15 mouse cellular contexts compared by ENCODE assay signal in the genomic region with DNA sequence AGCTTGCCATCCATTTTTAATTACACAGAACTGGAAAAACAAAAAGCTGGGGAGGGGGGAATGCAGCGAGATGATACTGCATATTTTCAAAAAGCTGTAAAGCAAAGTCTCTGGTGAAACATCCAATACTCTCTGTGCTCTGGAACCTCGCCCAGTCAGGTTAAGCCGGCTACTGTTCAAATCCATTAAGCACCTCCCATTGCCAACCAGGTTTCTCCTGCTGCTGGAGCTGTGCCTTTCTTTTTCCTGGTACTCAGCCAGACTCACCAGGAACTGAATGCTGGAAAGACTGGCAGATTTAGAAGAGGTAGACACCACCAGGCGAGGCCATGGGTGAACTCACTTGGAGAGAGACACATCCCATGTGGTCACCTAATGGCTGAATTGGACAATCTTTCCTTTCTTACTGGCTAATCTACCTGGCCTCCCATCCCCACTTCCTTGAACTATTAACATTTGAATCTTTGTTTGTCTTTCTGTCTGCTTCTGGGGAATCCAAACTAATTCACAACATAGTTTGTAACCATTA.
DNase-seq lines count a peak whose midpoint lies in the region; ATAC-seq and TF ChIP-seq lines count a peak whose summit lies in the region.
"Had no signal": no experiment of that assay in that cellular context is flagged by ENCODE, and none has a peak within 500 bp of the region (broad histone marks: within the 10 kb centered on the region; RNA-seq: fewer than 3 reads in every experiment).

No protein-coding gene starts in this region.

- H3K27ac ChIP-seq in gastrocnemius, adult 2 months: no peak overlapping the region
- no peak overlapping the region for H3K27ac ChIP-seq in midbrain, postnatal 0 days (ENCODE audit: low read depth, low read length)
- H3K27ac ChIP-seq in midbrain, embryonic 11.5 days (ENCODE audit: low read depth, low read length): no peak overlapping the region
- H3K27ac ChIP-seq: heart, embryonic 15.5 days; hindbrain, embryonic 14.5 days; layer of hippocampus, adult 2 months; liver, embryonic 14.5 days had no signal

- no peak overlapping the region for H3K4me3 ChIP-seq in gastrocnemius, adult 2 months
- H3K4me3 ChIP-seq in midbrain, postnatal 0 days (ENCODE audit: low read depth, low read length): no peak overlapping the region
- H3K4me3 ChIP-seq in midbrain, embryonic 11.5 days (ENCODE audit: low read depth, low read length): no peak overlapping the region
- H3K4me3 ChIP-seq: heart, embryonic 15.5 days; layer of hippocampus, adult 2 months had no signal

- H3K9me3 ChIP-seq in midbrain, postnatal 0 days (ENCODE audit: low read length): no peaks in the 10 kb centered on the region
- H3K9me3 ChIP-seq in midbrain, embryonic 11.5 days (ENCODE audit: control insufficient read depth, low read length): no peaks in the 10 kb centered on the region
- H3K9me3 ChIP-seq: heart, embryonic 15.5 days had no signal

- H3K9ac ChIP-seq in midbrain, postnatal 0 days (replicated peaks; ENCODE audit: low read length, poor library complexity, severe bottlenecking): no peak overlapping the region
- H3K9ac ChIP-seq in midbrain, embryonic 11.5 days (ENCODE audit: low read length): no peak overlapping the region
- H3K9ac ChIP-seq: heart, embryonic 15.5 days; hindbrain, embryonic 14.5 days; liver, embryonic 14.5 days had no signal

- 68% methylated on average over 4 of the region's 4 CpGs for WGBS in midbrain, postnatal 0 days
- WGBS in midbrain, embryonic 11.5 days: 75% methylated on average over 4 of the region's 4 CpGs

- DNase-seq in gastrocnemius, postnatal 10 days: peak; percentile 2
- no peak for DNase-seq in gastrocnemius, adult 2 months
- DNase-seq in midbrain, postnatal 0 days (ENCODE audit: low spot score): peak; percentile 39
- no peak for DNase-seq in midbrain, embryonic 11.5 days (ENCODE audit: low spot score, missing footprints)
- DNase-seq in cerebellum, adult 9-11 months: peak; percentile 91
- peak; percentile 0 to 1 for DNase-seq in kidney, postnatal 4 days
- no peak for DNase-seq in adipocyte (ENCODE audit: low spot score)
- DNase-seq in adrenal gland, postnatal 4 days (ENCODE audit: low spot score in 2 of 2): no peak
- DNase-seq: B cell, adult 2 months; gastrocnemius, postnatal 25 days; lung, postnatal 4 days had no signal

- intact Hi-C loops in gastrocnemius, adult 2 months (cut with DNase I): no loop called here

- no peaks in the 10 kb centered on the region for H3K27me3 ChIP-seq in midbrain, postnatal 0 days (ENCODE audit: insufficient read depth, low read length)
- no peaks in the 10 kb centered on the region for H3K27me3 ChIP-seq in midbrain, embryonic 11.5 days (ENCODE audit: control insufficient read depth, insufficient read depth, low read length)
- H3K27me3 ChIP-seq: heart, embryonic 15.5 days had no signal

- H3K4me1 ChIP-seq in midbrain, postnatal 0 days (ENCODE audit: insufficient read depth, low read length): no peaks in the 10 kb centered on the region
- no peaks in the 10 kb centered on the region for H3K4me1 ChIP-seq in midbrain, embryonic 11.5 days (ENCODE audit: control insufficient read depth, insufficient read depth, low read length)
- H3K4me1 ChIP-seq: heart, embryonic 15.5 days had no signal

- no peak for TF ChIP-seq CTCF in gastrocnemius, adult 2 months (IDR thresholded peaks at IDR 0.05)
- no peak for TF ChIP-seq CTCF in midbrain, postnatal 0 days (IDR thresholded peaks at IDR 0.05)

- no peak for ATAC-seq in midbrain, postnatal 0 days (ENCODE audit: low FRiP score)
- no peak for ATAC-seq in midbrain, embryonic 11.5 days (ENCODE audit: low FRiP score)

- no peaks in the 10 kb centered on the region for H3K36me3 ChIP-seq in midbrain, postnatal 0 days (ENCODE audit: insufficient read depth, low read length)
- H3K36me3 ChIP-seq in midbrain, embryonic 11.5 days (ENCODE audit: control insufficient read depth, insufficient read depth, low read length): no peaks in the 10 kb centered on the region
- H3K36me3 ChIP-seq: heart, embryonic 15.5 days had no signal

- no peak overlapping the region for H3K4me2 ChIP-seq in midbrain, postnatal 0 days (ENCODE audit: low read depth, low read length, poor library complexity, severe bottlenecking)
- no peak overlapping the region for H3K4me2 ChIP-seq in midbrain, embryonic 11.5 days
- H3K4me2 ChIP-seq: heart, embryonic 15.5 days; hindbrain, embryonic 14.5 days had no signal

Comparison
In these comparisons a context has a peak if more than half of its experiments do, and no peak if none do; other contexts are left out.
1. DNase-seq: peak in gastrocnemius, postnatal 10 days (single experiment), midbrain, postnatal 0 days (single experiment), cerebellum, adult 9-11 months (single experiment) and kidney, postnatal 4 days (2 of 2); none in gastrocnemius, adult 2 months (single experiment), midbrain, embryonic 11.5 days (single experiment), adipocyte (single experiment) and adrenal gland, postnatal 4 days (0 of 2).